Comparison of ENCODE assay signal across 8 mouse cellular contexts in genomic region chr3:137560851-137561449, GRCm38 (mm10).
DNase-seq lines count a peak whose midpoint lies in the region; ATAC-seq lines count a peak whose summit lies in the region.

No protein-coding gene starts in this region.

- no peaks in the 10 kb centered on the region for H3K27me3 ChIP-seq in forebrain, embryonic 14.5 days (replicated peaks; ENCODE audit: control insufficient read depth, insufficient read depth, low read length)
- H3K27me3 ChIP-seq in forebrain, embryonic 12.5 days: no peaks in the 10 kb centered on the region
- H3K27me3 ChIP-seq in forebrain, embryonic 16.5 days (replicated peaks; ENCODE audit: control insufficient read depth, insufficient read depth, low read length): no peaks in the 10 kb centered on the region

- H3K9me3 ChIP-seq in forebrain, embryonic 14.5 days (replicated peaks; ENCODE audit: control insufficient read depth, low read length): no peaks in the 10 kb centered on the region
- H3K9me3 ChIP-seq in forebrain, embryonic 12.5 days: no peaks in the 10 kb centered on the region
- H3K9me3 ChIP-seq in forebrain, embryonic 16.5 days (ENCODE audit: control insufficient read depth, low read length): no peaks in the 10 kb centered on the region

- no peak overlapping the region for H3K4me2 ChIP-seq in forebrain, embryonic 14.5 days (ENCODE audit: low read length)
- H3K4me2 ChIP-seq in forebrain, embryonic 12.5 days: no peak overlapping the region
- no peak overlapping the region for H3K4me2 ChIP-seq in forebrain, embryonic 16.5 days (ENCODE audit: low read length)

- H3K4me3 ChIP-seq in forebrain, embryonic 14.5 days (ENCODE audit: low read depth, low read length): no peak overlapping the region
- H3K4me3 ChIP-seq in forebrain, embryonic 12.5 days (replicated peaks): no peak overlapping the region
- H3K4me3 ChIP-seq in forebrain, embryonic 16.5 days (replicated peaks; ENCODE audit: low read length): no peak overlapping the region

- no peaks in the 10 kb centered on the region for H3K4me1 ChIP-seq in forebrain, embryonic 14.5 days (ENCODE audit: control insufficient read depth, insufficient read depth, low read length)
- no peaks in the 10 kb centered on the region for H3K4me1 ChIP-seq in forebrain, embryonic 12.5 days
- H3K4me1 ChIP-seq in forebrain, embryonic 16.5 days (replicated peaks; ENCODE audit: control insufficient read depth, insufficient read depth, low read length): peaks cover 15% of the 10 kb centered on the region

- no peak overlapping the region for H3K9ac ChIP-seq in forebrain, embryonic 14.5 days (ENCODE audit: low read length)
- H3K9ac ChIP-seq in forebrain, embryonic 12.5 days: no peak overlapping the region
- H3K9ac ChIP-seq in forebrain, embryonic 16.5 days (replicated peaks; ENCODE audit: low read depth, low read length): no peak overlapping the region

- 59% methylated on average over 6 of the region's 6 CpGs for WGBS in forebrain, embryonic 14.5 days
- 78% methylated on average over 6 of the region's 6 CpGs for WGBS in forebrain, embryonic 12.5 days
- WGBS in forebrain, embryonic 16.5 days: 37% methylated on average over 6 of the region's 6 CpGs

- no peak overlapping the region for H3K27ac ChIP-seq in forebrain, embryonic 14.5 days (ENCODE audit: low read depth, low read length)
- H3K27ac ChIP-seq in forebrain, embryonic 12.5 days: no peak overlapping the region
- H3K27ac ChIP-seq in forebrain, embryonic 16.5 days (ENCODE audit: low read length): no peak overlapping the region

- peak; percentile 66 for ATAC-seq in forebrain, embryonic 14.5 days
- ATAC-seq in forebrain, embryonic 12.5 days (ENCODE audit: low FRiP score): no peak
- ATAC-seq in forebrain, embryonic 16.5 days: peak; percentile 92
- no peak for ATAC-seq in megakaryocyte progenitor cell, adult 5-6 weeks (replicated peaks; ENCODE audit: poor library complexity)
- no peak for ATAC-seq in CD4-positive, CD25-positive, alpha-beta regulatory T cell, adult 4 months

- DNase-seq in forebrain, embryonic 14.5 days (ENCODE audit: low spot score): peak; percentile 81
- peak; percentile 14 for DNase-seq in 3T3-L1 (ENCODE audit: low read depth, low spot score)
- peak; percentile 15 to 76 for DNase-seq in left cerebral cortex, adult 8-10 months (ENCODE audit: low spot score in 2 of 2)
- DNase-seq in urinary bladder, adult 18-20 months (ENCODE audit: low spot score in 2 of 2): no peak

- no peaks in the 10 kb centered on the region for H3K36me3 ChIP-seq in forebrain, embryonic 14.5 days (ENCODE audit: control insufficient read depth, insufficient read depth, low read length)
- no peaks in the 10 kb centered on the region for H3K36me3 ChIP-seq in forebrain, embryonic 12.5 days (replicated peaks)
- no peaks in the 10 kb centered on the region for H3K36me3 ChIP-seq in forebrain, embryonic 16.5 days (ENCODE audit: control insufficient read depth, insufficient read depth)

Comparison
In these comparisons a context has a peak if more than half of its experiments do, and no peak if none do; other contexts are left out.
1. ATAC-seq: peak in forebrain, embryonic 14.5 days (single experiment) and forebrain, embryonic 16.5 days (single experiment); none in forebrain, embryonic 12.5 days (single experiment), megakaryocyte progenitor cell, adult 5-6 weeks (single experiment) and CD4-positive, CD25-positive, alpha-beta regulatory T cell, adult 4 months (single experiment).
2. DNase-seq: peak in forebrain, embryonic 14.5 days (single experiment), 3T3-L1 (single experiment) and left cerebral cortex, adult 8-10 months (2 of 2); none in urinary bladder, adult 18-20 months (0 of 2).